In the genomic region with DNA sequence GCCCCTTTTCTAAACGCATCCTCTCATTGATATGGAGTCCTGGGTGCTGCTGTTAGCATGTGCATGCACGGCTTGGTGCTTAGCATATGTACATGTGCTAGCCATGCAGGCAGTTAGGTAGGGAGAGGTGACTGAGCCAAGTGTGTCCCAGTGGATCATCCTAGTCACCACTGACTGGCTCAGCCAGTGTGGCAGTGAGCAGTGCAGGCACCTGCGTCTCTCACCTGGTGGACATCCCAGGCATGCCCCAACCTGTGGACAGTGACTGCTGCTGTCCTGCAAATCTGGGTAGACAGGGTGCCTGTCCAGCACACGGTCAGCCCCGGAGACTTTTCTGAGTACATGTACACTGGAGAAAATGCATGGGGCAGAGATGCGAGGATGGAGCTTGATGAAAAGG, we compare ENCODE assay signal across 14 mouse cellular contexts. TPM values are rescaled to one million over a fixed set of nuclear protein-coding genes. Genes with fewer than 3 reads are reported as not detected.
DNase-seq lines count a peak whose midpoint lies in the region; ATAC-seq and TF ChIP-seq lines count a peak whose summit lies in the region.
"Had no signal": no experiment of that assay in that cellular context is flagged by ENCODE, and none has a peak within 500 bp of the region (broad histone marks: within the 10 kb centered on the region; RNA-seq: fewer than 3 reads in every experiment).

No protein-coding gene starts in this region.

- peaks cover 30% of the 10 kb centered on the region for H3K4me1 ChIP-seq in heart, embryonic 12.5 days (replicated peaks)
- H3K4me1 ChIP-seq in testis, adult 2 months (ENCODE audit: control insufficient read depth, insufficient read depth, low read length) = peaks cover 26% of the 10 kb centered on the region
- peaks cover 60% of the 10 kb centered on the region for H3K4me1 ChIP-seq in limb, embryonic 15.5 days

- H3K4me2 ChIP-seq in heart, embryonic 12.5 days = no peak overlapping the region
- no peak overlapping the region for H3K4me2 ChIP-seq in limb, embryonic 15.5 days
- H3K4me2 ChIP-seq: liver, embryonic 13.5 days had no signal

- no peak for ATAC-seq in heart, embryonic 12.5 days (ENCODE audit: insufficient number of reproducible peaks, low FRiP score)
- no peak for ATAC-seq in limb, embryonic 15.5 days (ENCODE audit: insufficient number of reproducible peaks, low FRiP score, low TSS enrichment, low read depth)
- ATAC-seq in inflammation-experienced regulatory T-cells, adult 6 months = no peak
- ATAC-seq: Patski had no signal

- H3K4me3 ChIP-seq in heart, embryonic 12.5 days = no peak overlapping the region
- no peak overlapping the region for H3K4me3 ChIP-seq in testis, adult 2 months (ENCODE audit: control insufficient read depth, low read depth, low read length)
- H3K4me3 ChIP-seq in limb, embryonic 15.5 days = no peak overlapping the region
- H3K4me3 ChIP-seq: liver, embryonic 13.5 days had no signal

- no peaks in the 10 kb centered on the region for H3K9me3 ChIP-seq in heart, embryonic 12.5 days (replicated peaks)
- H3K9me3 ChIP-seq in limb, embryonic 15.5 days = no peaks in the 10 kb centered on the region
- H3K9me3 ChIP-seq: liver, embryonic 13.5 days had no signal

- intact Hi-C loops in heart, postnatal 25 days (cut with DNase I) = no loop called here

- no peak for TF ChIP-seq POLR2A in testis, adult 2 months (IDR thresholded peaks at IDR 0.05; ENCODE audit: control insufficient read depth, low read depth, low read length)

- peak overlapping the region; percentile 47 for H3K27ac ChIP-seq in heart, embryonic 12.5 days (ENCODE audit: poor library complexity, severe bottlenecking)
- 0 out of 2 replicates have a peak overlapping the region, but pooled peaks have one; percentile 5 for H3K27ac ChIP-seq in testis, adult 2 months (ENCODE audit: control insufficient read depth, insufficient read depth, low read depth, low read length)
- peak overlapping the region; percentile 92 for H3K27ac ChIP-seq in limb, embryonic 15.5 days
- H3K27ac ChIP-seq: liver, embryonic 13.5 days had no signal

- H3K9ac ChIP-seq in heart, embryonic 12.5 days = no peak overlapping the region
- H3K9ac ChIP-seq in limb, embryonic 15.5 days = no peak overlapping the region; the same call in 1 of the 2 replicates
- H3K9ac ChIP-seq: liver, embryonic 13.5 days had no signal

- 90% methylated on average over 6 of the region's 6 CpGs for WGBS in heart, embryonic 12.5 days
- WGBS in limb, embryonic 15.5 days = 83% methylated on average over 6 of the region's 6 CpGs

- TF ChIP-seq CTCF in testis, adult 2 months (IDR thresholded peaks at IDR 0.05; ENCODE audit: control insufficient read depth, insufficient read depth, insufficient replicate concordance, low read depth, low read length) = no peak; the same call in 1 of the 2 replicates

- peaks cover 26% of the 10 kb centered on the region for H3K36me3 ChIP-seq in heart, embryonic 12.5 days
- H3K36me3 ChIP-seq in testis, adult 2 months (ENCODE audit: control insufficient read depth, insufficient read depth, low read length) = no peaks in the 10 kb centered on the region
- H3K36me3 ChIP-seq in limb, embryonic 15.5 days = peaks cover 37% of the 10 kb centered on the region
- H3K36me3 ChIP-seq: liver, embryonic 13.5 days had no signal

- H3K27me3 ChIP-seq in heart, embryonic 12.5 days (replicated peaks) = no peaks in the 10 kb centered on the region
- no peaks in the 10 kb centered on the region for H3K27me3 ChIP-seq in testis, adult 2 months (ENCODE audit: control insufficient read depth, insufficient read depth, low read length)
- H3K27me3 ChIP-seq in limb, embryonic 15.5 days = no peaks in the 10 kb centered on the region
- H3K27me3 ChIP-seq: liver, embryonic 13.5 days; Patski had no signal

- no peak for DNase-seq in heart, postnatal 25 days (ENCODE audit: low spot score)
- DNase-seq in testis, postnatal 14 days (ENCODE audit: low spot score) = no peak
- no peak for DNase-seq in adrenal gland, postnatal 4 days (ENCODE audit: low spot score in 2 of 2)
- DNase-seq: adrenal gland, adult 2 months; kidney, adult 18-20 months; liver, embryonic 13.5 days; lung, postnatal 10 days; right cerebral cortex, postnatal 4 days had no signal

RNA-seq across cellular contexts. Expression of gene Cep295nl, which starts 13.8 kb away (rescaled TPM):
- polyA plus RNA-seq in heart, embryonic 12.5 days (2016; fragmentation: Nextera tagmentation; extraction: Ambion mirVana) = 0.23 and 0.24 TPM in 2 replicates
- 1 to 10 TPM in 1 of 2 experiments, under 1 TPM in 1; 0.84 to 1.1 TPM for total RNA-seq in heart, postnatal 25 days (2021)
- polyA plus RNA-seq in testis, adult 2 months (2012; rRNA removed) = 274 and 283 TPM in 2 replicates
- polyA plus RNA-seq in limb, embryonic 15.5 days (2015; fragmentation: Nextera tagmentation; extraction: Ambion mirVana) = 1.2 and 1.5 TPM in 2 replicates
- polyA plus RNA-seq in inflammation-experienced regulatory T-cells, adult 6 months (2017; shearing (Covaris generic)) = under 1 TPM in 2 of 3 experiments, not detected in 1; 0.28 to 0.29 TPM
- 1 to 10 TPM; 1.4 to 2.1 TPM for total RNA-seq in adrenal gland, postnatal 4 days (2021)
- total RNA-seq: CH12.LX had no signal
- polyA plus RNA-seq: adrenal gland, adult 2 months; liver, embryonic 13.5 days had no signal

RNA-seq across cellular contexts. Expression of gene Timp2, which starts 27.0 kb away (rescaled TPM):
- 68.9 and 72.1 TPM in 2 replicates for polyA plus RNA-seq in heart, embryonic 12.5 days (2016; fragmentation: Nextera tagmentation; extraction: Ambion mirVana)
- total RNA-seq in heart, postnatal 25 days (2021) = 100 to 1,000 TPM; 121 to 138 TPM
- polyA plus RNA-seq in testis, adult 2 months (2012; rRNA removed) = 81.7 and 94.1 TPM in 2 replicates
- 140 and 168 TPM in 2 replicates for polyA plus RNA-seq in limb, embryonic 15.5 days (2015; fragmentation: Nextera tagmentation; extraction: Ambion mirVana)
- 10 to 100 TPM in 2 of 3 experiments, 1 to 10 TPM in 1; 6.1 to 17.3 (median 16.4) TPM for polyA plus RNA-seq in inflammation-experienced regulatory T-cells, adult 6 months (2017; shearing (Covaris generic))
- total RNA-seq in adrenal gland, postnatal 4 days (2021) = 100 to 1,000 TPM; 107 to 108 TPM

RNA-seq across cellular contexts. Expression of gene Usp36, which starts 38.5 kb away (rescaled TPM):
- 14.8 and 16.2 TPM in 2 replicates for polyA plus RNA-seq in heart, embryonic 12.5 days (2016; fragmentation: Nextera tagmentation; extraction: Ambion mirVana)
- 10 to 100 TPM; 12.0 to 14.5 TPM for total RNA-seq in heart, postnatal 25 days (2021)
- polyA plus RNA-seq in testis, adult 2 months (2012; rRNA removed) = 3.7 and 3.9 TPM in 2 replicates
- 21.0 and 21.3 TPM in 2 replicates for polyA plus RNA-seq in limb, embryonic 15.5 days (2015; fragmentation: Nextera tagmentation; extraction: Ambion mirVana)
- polyA plus RNA-seq in inflammation-experienced regulatory T-cells, adult 6 months (2017; shearing (Covaris generic)) = 10 to 100 TPM; 14.3 to 24.4 (median 22.5) TPM
- 10 to 100 TPM; 22.7 to 23.5 TPM for total RNA-seq in adrenal gland, postnatal 4 days (2021)

Comparison
In these comparisons a context has a peak if more than half of its experiments do, and no peak if none do; other contexts are left out.
1. H3K27ac ChIP-seq: peak in every context shown above with its lines; median percentile 92 in limb, embryonic 15.5 days; 47 in heart, embryonic 12.5 days; 5 in testis, adult 2 months.
2. RNA of gene Cep295nl, which starts 13.8 kb away (polyA plus RNA-seq): 274 to 283 TPM in testis, adult 2 months; 1.2 to 1.5 TPM in limb, embryonic 15.5 days, 0.28 to 0.29 TPM in inflammation-experienced regulatory T-cells, adult 6 months and 0.23 to 0.24 TPM in heart, embryonic 12.5 days; every median in the first group is over 100 times any median in the second.